Mouse (Mus musculus) lung, adult 2 months (tissue): ENCODE measurements at regions not wholly inside any gene's neighbourhood (a gene's known extent, or its start where the extent isn't known, plus 50 kb on each side); places are given as distances from the start of the nearest gene placed in this dataset.

Source experiments
- CTCF ChIP-seq: fragments of 200-500 bp; IDR thresholded peaks from 2 replicates; pipeline ENCODE4 v1.5.1; 2011; ENCODE audit warnings: mild to moderate bottlenecking, low read length, control low read depth; ENCODE audit not compliant: insufficient read depth
- POLR2A ChIP-seq: fragments of 200-500 bp; IDR thresholded peaks from 2 replicates; pipeline ENCODE4 v1.6.1; 2011; ENCODE audit warnings: low read depth, mild to moderate bottlenecking, control low read depth, low read length, borderline replicate concordance; ENCODE audit errors: extremely low read depth

GRCm38 (mm10) chr12:106763552-106763951, 724.9 kb upstream of the 3110018I06Rik start:
- TF ChIP-seq CTCF (no peak), POLR2A (no peak)
